Mouse (Mus musculus): ENCODE results near the gene Them7.

Gene Them7

GRCm38 (mm10) chr2:105232386-105232785 is 8.3 kb downstream of the Them7 start:
- intact Hi-C loops (cut with DNase I): no loop called here

DNA sequence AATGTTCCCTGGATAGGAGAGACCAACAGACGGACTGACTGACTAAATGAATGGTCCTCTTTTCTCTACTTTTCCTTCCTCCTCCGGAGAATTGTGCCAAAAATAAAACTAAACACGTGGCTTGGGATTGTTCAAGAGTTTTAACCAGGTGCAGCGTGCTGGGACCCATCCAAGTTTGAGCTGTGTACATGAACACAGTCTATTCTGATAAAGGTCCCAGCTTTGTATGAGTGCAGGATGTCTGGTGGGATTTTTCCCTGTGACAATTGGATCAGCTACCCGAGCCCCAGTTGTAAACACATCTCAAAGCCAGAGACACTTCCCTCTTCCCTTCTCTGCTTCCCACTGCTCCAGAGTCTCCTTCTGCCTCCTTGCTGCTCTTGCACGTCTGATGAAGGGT is 10.2 kb downstream of the Them7 start:
- intact Hi-C loops (cut with DNase I): no loop called here

GRCm38 (mm10) chr2:105235380-105236115 is 11.4 kb downstream of the Them7 start:
- intact Hi-C loops (cut with DNase I): no loop called here

DNA sequence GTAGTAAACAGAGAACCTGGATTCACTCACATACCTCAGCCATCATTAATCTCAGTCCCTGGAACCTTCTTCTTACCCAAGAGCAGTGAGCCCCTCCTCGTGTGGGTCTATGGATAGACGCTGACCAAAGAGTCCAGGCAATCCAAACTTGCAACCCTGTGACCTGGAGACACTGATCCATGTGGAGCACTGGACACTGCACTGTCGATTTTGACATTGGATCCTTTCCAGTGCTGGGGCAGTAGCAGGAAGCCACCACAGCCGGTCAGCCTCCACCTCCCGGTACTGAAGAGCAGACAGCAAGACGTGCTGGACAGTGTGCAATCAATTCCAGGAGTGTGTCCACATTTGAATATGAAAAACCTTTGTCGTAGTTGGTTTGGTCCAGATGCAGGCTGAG is 13.3 kb downstream of the Them7 start:
- intact Hi-C loops (cut with DNase I): no loop called here

- intact Hi-C loops (cut with DNase I): no loop called here
Observed at GRCm38 (mm10) chr2:105237841-105238240, 13.7 kb downstream of the Them7 start.

DNA sequence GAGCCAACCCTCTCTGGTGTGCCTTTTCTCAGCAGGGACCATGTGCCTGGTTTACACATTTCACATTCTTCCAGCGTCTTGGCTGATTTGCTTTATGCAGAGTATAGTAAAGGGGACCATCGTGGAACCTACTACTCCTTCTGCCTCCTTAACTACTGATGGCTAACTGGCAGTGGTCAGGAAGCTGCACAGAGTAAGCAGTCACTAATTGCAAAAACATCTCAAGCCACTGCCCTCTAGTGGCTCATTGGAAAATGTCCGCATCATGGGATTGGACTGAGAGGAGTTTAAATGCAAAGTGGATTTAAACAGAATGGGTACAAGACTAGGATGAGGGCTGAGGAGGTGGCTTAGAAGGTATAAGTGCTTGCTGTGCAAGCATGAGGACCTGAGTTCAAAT is 14.7 kb downstream of the Them7 start:
- intact Hi-C loops (cut with DNase I): no loop called here

DNA sequence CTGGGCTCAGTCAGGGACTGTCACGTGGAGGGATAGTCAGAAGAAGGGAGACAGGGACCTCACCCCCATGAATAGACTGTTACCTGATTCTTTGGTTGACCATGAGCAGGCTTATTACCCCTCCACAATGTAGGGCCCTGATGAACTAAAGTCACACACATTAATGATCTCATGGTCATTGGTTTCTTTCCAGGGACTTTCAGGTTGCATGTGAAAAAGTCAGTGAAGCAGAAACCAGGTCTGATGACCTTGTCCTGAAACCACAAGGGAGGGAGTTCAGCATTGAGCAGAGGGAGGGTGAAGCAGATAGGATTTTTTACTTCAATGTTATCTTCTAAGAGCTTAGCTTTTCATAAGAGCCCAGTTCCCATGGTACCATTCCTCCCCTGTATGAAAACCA is 16.5 kb downstream of the Them7 start:
- intact Hi-C loops (cut with DNase I): no loop called here

DNA sequence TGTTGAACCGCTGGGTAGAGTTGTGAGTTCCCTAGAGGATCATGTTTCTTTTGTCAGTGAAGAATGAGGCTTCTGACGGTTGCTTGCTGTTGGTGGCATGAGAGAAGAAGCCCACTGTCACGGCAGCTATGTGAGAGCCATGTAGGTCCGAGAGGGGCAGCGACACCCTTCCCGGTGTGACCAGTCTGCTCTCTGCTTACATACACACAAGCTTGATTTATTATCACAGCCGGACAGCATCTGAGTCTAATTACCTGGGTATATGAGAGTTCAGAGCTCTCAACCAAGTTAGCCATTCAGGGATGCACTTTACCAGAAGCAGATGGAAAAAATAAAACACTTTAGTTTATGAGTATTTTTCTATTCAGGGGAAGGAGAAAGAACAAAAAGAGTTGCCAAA is 18.8 kb downstream of the Them7 start:
- intact Hi-C loops (cut with DNase I): no loop called here

- intact Hi-C loops (cut with DNase I): no loop called here
Observed at GRCm38 (mm10) chr2:105244733-105245132, 20.6 kb downstream of the Them7 start.

DNA sequence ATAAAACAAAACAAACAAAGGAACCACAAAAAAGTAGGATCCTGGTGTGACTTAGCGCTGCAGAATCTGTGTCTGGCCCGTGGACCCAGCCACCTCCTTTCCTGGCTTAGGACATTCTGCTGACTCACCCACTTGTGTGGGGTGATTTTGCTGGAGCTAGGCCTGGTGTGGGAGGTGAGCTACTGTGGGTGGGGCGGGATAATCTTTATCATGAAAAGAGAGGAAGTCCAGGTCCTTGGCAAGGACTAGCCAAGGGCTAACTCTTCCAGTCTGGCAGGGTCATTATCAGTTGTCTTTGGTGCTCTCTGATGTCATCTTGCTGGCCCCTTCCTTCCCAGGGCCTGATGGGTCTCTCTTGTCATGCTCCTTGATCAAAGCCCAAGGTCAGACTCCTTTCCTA is 27.9 kb downstream of the Them7 start:
- intact Hi-C loops (cut with DNase I): loop anchor here (10.0 kb wide), 1 partner anchor 173 kb away; no protein-coding TSS in a partner anchor

GRCm38 (mm10) chr2:105252824-105253223 is 28.7 kb downstream of the Them7 start:
- intact Hi-C loops (cut with DNase I): loop anchor here (10.0 kb wide), 1 partner anchor 172 kb away; no protein-coding TSS in a partner anchor

DNA sequence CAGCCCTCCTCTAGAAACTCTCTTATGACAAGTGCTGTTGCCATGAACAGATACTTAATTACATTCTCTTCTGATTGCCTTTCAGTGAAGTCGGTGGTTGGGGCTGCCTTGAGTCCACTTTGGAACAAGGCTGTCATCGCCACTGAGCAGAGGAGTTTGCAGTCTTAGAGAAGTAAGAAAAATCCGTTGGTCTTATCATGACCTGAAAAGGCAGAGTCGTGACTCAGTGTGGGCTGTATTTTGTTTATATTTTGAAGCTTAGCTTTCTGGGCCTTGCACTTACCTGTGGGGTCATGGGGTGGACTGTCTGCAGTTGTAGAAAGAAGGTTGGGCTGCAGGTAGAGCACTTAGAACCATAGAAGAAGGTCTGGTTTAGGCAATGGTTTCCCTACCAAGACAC is 31.3 kb downstream of the Them7 start:
- intact Hi-C loops (cut with DNase I): loop anchor here (10.0 kb wide), 1 partner anchor 169 kb away; no protein-coding TSS in a partner anchor

DNA sequence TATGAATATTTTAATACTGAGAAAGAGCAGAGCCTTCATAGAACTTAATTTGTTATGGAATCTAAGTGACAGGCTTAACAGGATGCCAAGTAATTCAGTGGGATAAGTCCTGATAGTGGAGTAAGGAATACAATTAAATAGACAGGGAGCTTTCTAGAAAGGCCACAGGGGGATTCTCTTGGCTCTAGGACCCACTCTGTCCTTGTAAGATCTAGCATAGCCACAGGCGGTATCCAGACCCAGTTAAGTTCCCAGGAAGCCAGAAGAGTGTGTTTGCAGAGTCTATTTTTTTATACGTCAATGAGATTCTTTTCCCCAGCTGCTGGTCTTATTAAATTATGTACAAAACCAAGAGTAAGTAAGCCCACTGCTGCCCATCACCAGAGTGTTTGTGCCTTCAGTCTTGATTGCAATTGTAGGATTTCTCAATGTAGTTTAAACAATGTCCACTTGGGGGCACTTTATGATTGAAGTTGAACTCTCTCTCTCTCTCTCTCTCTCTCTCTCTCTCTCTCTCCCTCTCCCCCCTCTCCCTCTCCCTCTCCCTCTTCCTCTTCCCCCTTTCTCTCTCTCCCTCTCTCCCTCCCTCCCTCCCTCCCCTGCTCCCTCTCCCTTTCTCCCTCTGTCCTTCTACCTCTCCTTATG is 32.4 kb downstream of the Them7 start:
- intact Hi-C loops (cut with DNase I): loop anchor here (10.0 kb wide), 1 partner anchor 168 kb away; no protein-coding TSS in a partner anchor

DNA sequence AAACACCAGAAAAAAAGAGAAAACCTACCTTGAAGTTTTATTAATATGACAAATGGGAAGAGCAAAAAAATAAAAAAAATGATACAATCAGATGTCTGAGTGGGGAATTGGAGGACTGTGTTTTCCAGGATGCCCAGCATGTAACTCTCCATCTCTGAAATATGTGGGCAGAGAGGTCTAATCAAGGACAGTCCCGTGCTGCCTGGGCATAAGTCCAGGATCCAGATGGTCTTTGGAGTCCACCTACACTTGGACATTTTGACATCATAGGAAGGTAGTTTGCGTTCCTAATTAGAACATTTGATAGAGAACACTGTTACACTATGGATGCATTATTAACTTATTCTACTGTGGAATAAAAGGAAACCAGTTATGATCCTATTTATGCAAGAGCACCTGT is 33.3 kb downstream of the Them7 start:
- intact Hi-C loops (cut with DNase I): loop anchor here (10.0 kb wide), 1 partner anchor 167 kb away; no protein-coding TSS in a partner anchor

- intact Hi-C loops (cut with DNase I): no loop called here
Observed at GRCm38 (mm10) chr2:105261335-105261734, 37.2 kb downstream of the Them7 start.

DNA sequence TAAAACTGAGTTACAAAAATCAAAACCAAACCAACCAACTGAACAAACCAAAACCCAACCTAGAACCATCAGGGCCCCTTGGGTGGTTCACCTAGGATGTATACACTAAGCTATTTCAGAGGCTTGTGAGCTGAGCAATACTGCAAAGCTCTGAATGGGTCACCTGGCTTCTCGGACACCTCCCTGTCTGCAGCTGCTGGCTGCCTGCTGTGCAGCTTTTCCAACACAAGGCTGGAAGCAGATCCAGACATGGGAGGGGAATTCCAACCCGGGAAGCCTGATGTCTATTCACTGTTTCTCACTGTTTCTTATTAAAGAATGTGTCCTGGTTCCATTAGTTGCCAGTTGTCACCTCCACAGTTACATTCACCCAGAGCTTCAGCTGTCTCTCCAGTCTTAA is 39.1 kb downstream of the Them7 start:
- intact Hi-C loops (cut with DNase I): no loop called here

- intact Hi-C loops (cut with DNase I): no loop called here
Observed at GRCm38 (mm10) chr2:105282407-105283077, 58.4 kb downstream of the Them7 start.

DNA sequence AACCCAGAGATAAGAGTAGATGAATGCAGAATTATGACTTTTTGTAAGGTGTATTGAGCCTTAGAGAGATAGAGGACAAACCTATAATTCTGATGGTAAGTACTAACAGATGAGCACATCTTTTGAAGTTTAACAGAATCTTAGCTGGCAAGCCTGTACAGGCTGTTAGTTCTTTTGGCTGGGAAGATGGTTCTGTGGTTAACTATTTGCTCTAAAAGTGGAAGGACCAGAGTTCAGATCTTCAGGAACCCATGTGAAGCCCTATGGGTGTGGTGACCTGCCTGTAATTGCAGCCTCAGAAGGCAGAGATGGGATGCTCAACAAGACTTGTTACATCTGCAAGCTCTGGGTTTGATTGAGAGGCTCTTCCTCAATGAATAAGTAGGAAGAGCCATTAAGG is 59.7 kb downstream of the Them7 start:
- intact Hi-C loops (cut with DNase I): no loop called here

DNA sequence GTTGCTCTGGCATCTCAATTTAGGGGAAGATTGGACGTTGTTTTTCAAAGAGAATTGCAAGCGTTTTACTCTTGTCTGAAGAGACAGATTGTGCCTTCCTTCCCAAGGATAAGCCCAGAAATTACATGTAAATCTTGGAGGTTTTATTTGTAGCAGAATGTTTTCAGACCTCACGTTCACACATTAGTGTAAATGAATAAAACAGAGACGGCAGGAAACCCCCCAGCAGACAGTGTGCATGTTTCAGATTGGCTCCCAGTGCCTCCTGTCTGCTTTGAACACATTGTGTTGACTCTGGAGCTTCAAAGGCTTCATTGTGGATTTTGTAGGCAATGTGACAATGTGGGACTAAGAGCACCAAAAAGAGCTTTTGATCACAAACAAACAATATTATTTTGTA is 60.7 kb downstream of the Them7 start:
- intact Hi-C loops (cut with DNase I): no loop called here

DNA sequence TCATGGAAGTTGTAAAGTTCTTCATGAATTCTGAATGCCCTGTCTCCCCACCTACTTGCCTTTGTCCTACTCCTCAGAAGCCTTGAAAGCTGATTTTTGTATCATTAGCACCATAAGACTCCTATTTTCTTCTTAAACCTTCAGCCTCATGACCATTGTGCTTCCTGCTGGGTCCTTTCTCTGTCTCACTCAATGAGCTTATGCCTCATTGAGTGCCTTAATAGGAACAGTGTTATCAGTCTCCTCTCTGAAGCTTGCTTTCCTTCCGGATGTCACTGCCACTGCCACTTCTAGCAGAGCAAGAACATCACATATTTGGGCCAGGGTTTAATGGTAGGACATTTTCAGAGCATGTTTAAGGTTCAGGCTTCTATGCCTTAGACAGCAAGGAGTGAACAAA is 71.7 kb downstream of the Them7 start:
- intact Hi-C loops (cut with DNase I): no loop called here

GRCm38 (mm10) chr2:105298888-105299287 is 74.8 kb downstream of the Them7 start:
- intact Hi-C loops (cut with DNase I): no loop called here

DNA sequence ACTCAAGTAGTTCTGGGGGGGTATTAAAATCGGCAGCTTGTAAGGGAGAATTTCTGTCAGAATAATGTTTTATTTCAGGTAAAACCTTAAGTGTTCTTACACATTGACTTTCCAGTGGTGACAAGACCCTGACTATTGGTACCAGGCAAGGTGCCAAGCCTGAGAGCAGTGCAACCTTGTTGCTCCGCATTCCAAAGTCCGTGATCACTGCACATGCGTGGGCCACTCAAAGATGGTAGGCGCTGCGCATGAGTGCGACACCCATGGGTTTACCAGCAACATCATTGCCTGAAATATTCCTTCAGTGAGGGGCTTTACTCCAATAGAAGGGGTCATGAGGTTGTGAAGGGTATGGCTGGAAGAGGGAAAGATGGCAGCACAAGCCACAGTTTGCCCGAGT is 77.0 kb downstream of the Them7 start:
- intact Hi-C loops (cut with DNase I): no loop called here
